8 mouse cellular contexts compared by ENCODE assay signal in the genomic region with DNA sequence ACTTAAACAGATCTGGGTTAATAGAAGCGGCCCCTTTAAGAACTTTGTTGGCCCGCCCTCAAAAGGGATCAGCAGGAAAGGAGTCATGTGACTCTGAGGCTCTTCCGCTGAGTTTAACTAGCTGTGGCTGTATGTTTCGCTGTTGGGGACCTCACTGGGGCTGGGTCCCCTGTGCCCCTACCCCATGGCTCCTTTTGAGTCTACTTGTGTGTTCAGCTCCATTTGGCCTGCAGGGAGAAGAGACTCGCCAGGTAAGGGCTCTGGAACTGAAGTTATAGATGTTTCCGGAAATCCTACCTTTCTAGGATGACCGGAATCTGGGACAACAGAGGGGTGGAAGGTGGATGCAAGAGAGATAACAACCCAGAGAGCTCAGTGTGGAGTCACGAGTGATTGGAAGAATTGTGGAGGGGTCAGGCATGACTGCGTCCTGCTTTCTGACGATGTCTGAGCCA. TPM values are rescaled to one million over a fixed set of nuclear protein-coding genes. Genes with fewer than 3 reads are reported as not detected.
DNase-seq lines count a peak whose midpoint lies in the region; ATAC-seq and TF ChIP-seq lines count a peak whose summit lies in the region.

Gene Glmp (plus strand): TSS at position 73 of the 455 bp plus-strand sequence.

- ATAC-seq in forebrain, embryonic 12.5 days (ENCODE audit: low FRiP score) = peak; percentile 86
- ATAC-seq in liver, postnatal 0 days = peak; percentile 86
- peak; percentile 79 for ATAC-seq in neural tube, embryonic 13.5 days (ENCODE audit: low read depth)

- intact Hi-C loops in heart, postnatal 10 days (cut with DNase I) = no loop called here

- H3K4me3 ChIP-seq in forebrain, embryonic 12.5 days (replicated peaks) = peak within 1 kb of the TSS; percentile 67
- peak within 1 kb of the TSS; percentile 85 for H3K4me3 ChIP-seq in liver, postnatal 0 days (ENCODE audit: low read depth, low read length)
- peak within 1 kb of the TSS; percentile 76 for H3K4me3 ChIP-seq in neural tube, embryonic 13.5 days

- H3K27me3 ChIP-seq in forebrain, embryonic 12.5 days = no peaks in the 10 kb centered on the region
- H3K27me3 ChIP-seq in liver, postnatal 0 days (ENCODE audit: insufficient read depth, low read length) = no peaks in the 10 kb centered on the region
- H3K27me3 ChIP-seq in neural tube, embryonic 13.5 days = no peaks in the 10 kb centered on the region

- H3K9ac ChIP-seq in forebrain, embryonic 12.5 days = peak within 1 kb of the TSS; percentile 76
- H3K9ac ChIP-seq in liver, postnatal 0 days (replicated peaks) = peak within 1 kb of the TSS; percentile 90
- peak within 1 kb of the TSS; percentile 83 for H3K9ac ChIP-seq in neural tube, embryonic 13.5 days

- no peaks in the 10 kb centered on the region for H3K9me3 ChIP-seq in forebrain, embryonic 12.5 days
- H3K9me3 ChIP-seq in liver, postnatal 0 days (ENCODE audit: low read length) = no peaks in the 10 kb centered on the region
- H3K9me3 ChIP-seq in neural tube, embryonic 13.5 days = no peaks in the 10 kb centered on the region

- DNase-seq in ES-CJ7 (ENCODE audit: low read depth, low spot score) = peak; percentile 77
- DNase-seq in c-Kit-positive CD71-positive TER-119-positive erythroid progenitor cells, embryonic 14.5 days (ENCODE audit: low spot score) = peak; percentile 66
- DNase-seq in heart, postnatal 10 days = peak; percentile 67 to 81
- DNase-seq in kidney, postnatal 4 days = peak; percentile 68 to 78
- DNase-seq in liver, postnatal 0 days = peak; percentile 66
- DNase-seq in testis, postnatal 14 days (ENCODE audit: low spot score) = peak; percentile 17

- TF ChIP-seq CTCF in liver, postnatal 0 days (IDR thresholded peaks at IDR 0.05; ENCODE audit: low read depth) = no peak

- no peak for TF ChIP-seq EP300 in liver, postnatal 0 days (IDR thresholded peaks at IDR 0.05; ENCODE audit: low read depth)

- H3K4me2 ChIP-seq in forebrain, embryonic 12.5 days = peak within 1 kb of the TSS; percentile 76
- peak within 1 kb of the TSS; percentile 85 for H3K4me2 ChIP-seq in liver, postnatal 0 days (ENCODE audit: low read depth, low read length)
- H3K4me2 ChIP-seq in neural tube, embryonic 13.5 days = peak within 1 kb of the TSS; percentile 82

- H3K27ac ChIP-seq in forebrain, embryonic 12.5 days = peak within 1 kb of the TSS; percentile 31
- H3K27ac ChIP-seq in liver, postnatal 0 days (ENCODE audit: low read depth) = peak within 1 kb of the TSS; percentile 58
- no peak within 1 kb of the TSS for H3K27ac ChIP-seq in neural tube, embryonic 13.5 days (replicated peaks)

- H3K4me1 ChIP-seq in forebrain, embryonic 12.5 days = peaks cover 17% of the 10 kb centered on the region
- H3K4me1 ChIP-seq in liver, postnatal 0 days (ENCODE audit: insufficient read depth) = peaks cover 11% of the 10 kb centered on the region
- peaks cover 13% of the 10 kb centered on the region for H3K4me1 ChIP-seq in neural tube, embryonic 13.5 days (replicated peaks)

- H3K36me3 ChIP-seq in forebrain, embryonic 12.5 days (replicated peaks) = peaks cover 65% of the 10 kb centered on the region
- H3K36me3 ChIP-seq in liver, postnatal 0 days (replicated peaks; ENCODE audit: insufficient read depth, low read length) = peaks cover 38% of the 10 kb centered on the region
- peaks cover 65% of the 10 kb centered on the region for H3K36me3 ChIP-seq in neural tube, embryonic 13.5 days

- 3% methylated on average over 10 of the region's 10 CpGs for WGBS in forebrain, embryonic 12.5 days
- 2% methylated on average over 10 of the region's 10 CpGs for WGBS in liver, postnatal 0 days (ENCODE audit: insufficient replicate concordance)
- WGBS in neural tube, embryonic 13.5 days = 4% methylated on average over 10 of the region's 10 CpGs

RNA-seq across cellular contexts. Expression of gene Glmp, which starts in this region (rescaled TPM):
- 86.7 and 87.5 TPM in 2 replicates for polyA plus RNA-seq in forebrain, embryonic 12.5 days (2016; fragmentation: Nextera tagmentation; extraction: Ambion mirVana)
- total RNA-seq in heart, postnatal 10 days (2021) = 10 to 100 TPM; 86.1 to 99.6 TPM
- 111 and 114 TPM in 2 replicates for polyA plus RNA-seq in liver, postnatal 0 days (2015; fragmentation: Nextera tagmentation; extraction: Ambion mirVana)
- 99.6 and 112 TPM in 2 replicates for polyA plus RNA-seq in neural tube, embryonic 13.5 days (2015; fragmentation: Nextera tagmentation; extraction: Ambion mirVana)

Comparison
In these comparisons a context has a peak if more than half of its experiments do, and no peak if none do; other contexts are left out.
1. DNase-seq: peak in every context shown above with its lines; median percentile 77 in ES-CJ7; 74 in heart, postnatal 10 days; 73 in kidney, postnatal 4 days; 66 in c-Kit-positive CD71-positive TER-119-positive erythroid progenitor cells, embryonic 14.5 days; 66 in liver, postnatal 0 days; 17 in testis, postnatal 14 days.